Mouse (Mus musculus) testis, adult 2 months (tissue): Measurements from ENCODE around the gene Rack1.
"Not testable (repeated sequence)": the region's sequence is repeated elsewhere in the genome, so short reads cannot be mapped to it uniquely, and the experiment has no call there.

ENCODE experiments used
- CTCF ChIP-seq: fragments of 200-500 bp; IDR thresholded peaks from 2 replicates; pipeline ENCODE4 v1.5.1; 2012; ENCODE audit warnings: low read depth, mild to moderate bottlenecking, inconsistent platforms, low read length, moderate library complexity; ENCODE audit not compliant: control insufficient read depth, insufficient read depth, insufficient replicate concordance
- POLR2A ChIP-seq: fragments of 200-500 bp; IDR thresholded peaks from 2 replicates; pipeline ENCODE4 v1.6.1; 2012; ENCODE audit warnings: low read depth, mild to moderate bottlenecking, inconsistent platforms, low read length, moderate library complexity; ENCODE audit not compliant: control insufficient read depth

DNA sequence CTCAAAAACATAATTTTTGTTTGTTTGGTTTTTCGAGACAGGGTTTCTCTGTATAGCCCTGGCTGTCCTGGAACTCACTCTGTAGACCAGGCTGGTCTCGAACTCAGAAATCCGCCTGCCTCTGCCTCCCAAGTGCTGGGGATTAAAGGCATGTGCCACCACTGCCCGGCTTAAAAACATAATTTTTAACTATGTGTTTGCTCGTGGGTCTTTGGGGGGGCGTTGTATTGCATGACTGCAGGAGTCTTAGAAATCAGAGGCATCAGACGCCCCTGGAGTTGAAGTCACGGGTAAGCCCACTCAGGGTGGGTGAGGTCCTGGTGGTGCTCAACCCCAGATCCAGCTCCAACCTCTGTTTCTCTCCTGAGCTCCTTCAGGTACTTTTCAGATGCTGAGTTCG lies 8.2 kb upstream of the Rack1 start:
- TF ChIP-seq CTCF, POLR2A: not testable (repeated sequence)
